ENCODE assay signal across 26 mouse cellular contexts in genomic region chr14:10079062-10079461, GRCm38 (mm10).
"Had no signal": no experiment of that assay in that cellular context is flagged by ENCODE, and none has a peak within 500 bp of the region (broad histone marks: within the 10 kb centered on the region; RNA-seq: fewer than 3 reads in every experiment).

No protein-coding gene starts in this region.

- H3K4me3 ChIP-seq: heart, adult 2 months; heart, embryonic 13.5 days; heart, embryonic 15.5 days; hindbrain, embryonic 13.5 days; hindbrain, embryonic 15.5 days; left cerebral cortex, adult 2 months; limb, embryonic 10.5 days; limb, embryonic 12.5 days; liver, embryonic 13.5 days; liver, embryonic 15.5 days had no signal

- DNase-seq: gastrocnemius, postnatal 14 days; gastrocnemius, postnatal 36 days; heart, adult 11 months; heart, adult 2 months; heart, postnatal 14 days; heart, postnatal 36 days; kidney, adult 11 months; kidney, adult 2 months; kidney, postnatal 10 days; kidney, postnatal 25 days; kidney, postnatal 4 days; liver; liver, embryonic 13.5 days; liver, postnatal 0 days had no signal

- H3K9me3 ChIP-seq: heart, embryonic 13.5 days; heart, embryonic 15.5 days; hindbrain, embryonic 13.5 days; hindbrain, embryonic 15.5 days; limb, embryonic 10.5 days; limb, embryonic 12.5 days; liver, embryonic 13.5 days; liver, embryonic 15.5 days had no signal

- H3K27ac ChIP-seq: heart, adult 2 months; heart, embryonic 13.5 days; heart, embryonic 15.5 days; hindbrain, embryonic 13.5 days; hindbrain, embryonic 15.5 days; hindbrain, postnatal 0 days; left cerebral cortex, adult 2 months; limb, embryonic 10.5 days; limb, embryonic 12.5 days; liver, embryonic 13.5 days; liver, embryonic 15.5 days had no signal

- H3K4me2 ChIP-seq: heart, embryonic 11.5 days; heart, embryonic 13.5 days; heart, embryonic 15.5 days; hindbrain, embryonic 13.5 days; hindbrain, embryonic 15.5 days; limb, embryonic 12.5 days; liver, embryonic 11.5 days; liver, embryonic 13.5 days; liver, embryonic 15.5 days had no signal

- H3K9ac ChIP-seq: heart, embryonic 13.5 days; heart, embryonic 15.5 days; hindbrain, embryonic 13.5 days; hindbrain, embryonic 15.5 days; limb, embryonic 12.5 days; liver, embryonic 13.5 days; liver, embryonic 15.5 days; liver, postnatal 0 days had no signal

- H3K4me1 ChIP-seq: heart, embryonic 13.5 days; heart, embryonic 15.5 days; hindbrain, embryonic 13.5 days; hindbrain, embryonic 15.5 days; limb, embryonic 10.5 days; limb, embryonic 12.5 days; liver, embryonic 13.5 days; liver, embryonic 15.5 days had no signal

- H3K27me3 ChIP-seq: heart, embryonic 13.5 days; heart, embryonic 15.5 days; hindbrain, embryonic 13.5 days; hindbrain, embryonic 15.5 days; limb, embryonic 12.5 days; liver, embryonic 13.5 days; liver, embryonic 15.5 days had no signal

- H3K36me3 ChIP-seq: heart, embryonic 13.5 days; heart, embryonic 15.5 days; hindbrain, embryonic 13.5 days; hindbrain, embryonic 15.5 days; limb, embryonic 10.5 days; limb, embryonic 12.5 days; liver, embryonic 13.5 days; liver, embryonic 15.5 days had no signal

- ATAC-seq: hindbrain, postnatal 0 days; intestine, embryonic 16.5 days; liver, postnatal 0 days had no signal
